Mouse (Mus musculus) adrenal gland, adult 2 months (tissue): ENCODE results near the gene Nob1. TPM values are rescaled to one million over a fixed set of nuclear protein-coding genes. Genes with fewer than 3 reads are reported as not detected.

Experiments used
- DNase-seq: peaks from one replicate; pipeline ENCODE4 v3.0.0; 2021
- polyA plus RNA-seq: library from polyadenylated mRNA; depleted of rRNA; stranded (reverse); fragments of >200 nt; gene quantifications from 2 replicates; pipeline ENCODE4 v1.2.3, GENCODE M21; 2012; rRNA removed
- total RNA-seq, 2 experiments: library from RNA; stranded (reverse); gene quantifications; 2 replicates each; pipeline ENCODE4 v1.2.3; 2021

The Nob1 gene
- total and polyA plus RNA-seq, 3 experiments, result 19.7 to 38.4 (median 26.0) TPM

DNA sequence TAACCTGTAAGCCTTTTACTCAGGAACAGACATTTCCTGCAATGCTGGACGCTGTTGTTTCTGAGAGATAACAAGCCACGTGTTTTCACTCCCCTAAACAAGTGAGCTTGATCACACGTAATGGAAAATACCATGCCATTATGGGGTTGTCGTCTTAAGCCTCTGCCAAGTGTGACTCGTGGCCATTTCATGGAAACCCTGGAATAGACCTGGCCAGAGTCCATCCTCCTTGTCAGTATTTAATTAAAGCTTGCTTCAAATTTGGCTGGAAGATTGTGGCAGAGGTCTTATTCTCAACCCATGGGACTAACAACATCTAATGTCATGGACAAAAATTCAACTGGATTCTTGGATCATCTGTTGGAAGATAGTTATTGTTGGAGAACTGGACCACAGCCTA lies 38.7 kb downstream of the Nob1 start:
- DNase-seq, result peak; percentile 52

- DNase-seq, result no peak
Observed at GRCm38 (mm10) chr8:107385063-107385462, 39.8 kb downstream of the Nob1 start.

- no peak for DNase-seq
Observed at GRCm38 (mm10) chr8:107384651-107385050, 40.2 kb downstream of the Nob1 start.

DNA sequence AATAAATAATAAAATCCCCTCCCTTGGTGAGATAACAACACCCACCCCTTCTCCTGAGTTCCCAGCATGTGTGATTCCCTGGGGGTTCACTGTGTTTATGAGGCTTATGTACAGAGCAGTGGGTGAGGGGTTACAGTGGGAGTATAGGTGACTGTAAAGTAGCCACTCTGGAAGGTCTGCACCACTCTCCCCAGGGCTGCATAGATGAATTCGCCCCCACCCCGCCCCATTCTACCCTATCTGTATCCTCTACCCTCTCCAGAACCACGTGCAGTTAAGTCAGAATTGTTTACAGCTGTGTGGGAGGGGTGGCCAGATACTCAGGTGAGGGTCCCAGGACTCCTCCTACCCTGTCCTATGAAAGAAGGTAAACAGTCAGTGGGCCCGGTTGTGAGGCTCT lies 42.0 kb downstream of the Nob1 start:
- no peak for DNase-seq

DNA sequence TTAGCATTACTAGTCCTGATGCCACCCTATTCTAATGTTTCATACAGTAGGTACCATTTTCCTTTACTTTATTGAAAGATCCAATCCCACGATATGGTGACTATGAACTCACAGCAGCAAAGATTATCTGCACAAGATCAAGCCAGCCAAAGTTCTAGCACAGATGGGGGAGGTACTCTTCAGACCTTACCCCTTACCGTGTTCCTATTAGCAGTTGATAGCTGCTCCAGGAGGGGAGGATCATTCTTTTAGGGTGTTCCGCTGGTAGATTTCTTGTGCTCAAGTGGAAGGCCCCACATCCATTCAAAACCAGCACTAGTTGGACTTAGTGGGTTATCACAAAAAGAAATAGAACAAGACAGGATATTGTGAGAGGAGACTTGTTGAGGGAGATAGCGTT lies 43.2 kb downstream of the Nob1 start:
- DNase-seq, result no peak

GRCm38 (mm10) chr8:107380734-107381133 lies 44.1 kb downstream of the Nob1 start:
- DNase-seq, result no peak

DNA sequence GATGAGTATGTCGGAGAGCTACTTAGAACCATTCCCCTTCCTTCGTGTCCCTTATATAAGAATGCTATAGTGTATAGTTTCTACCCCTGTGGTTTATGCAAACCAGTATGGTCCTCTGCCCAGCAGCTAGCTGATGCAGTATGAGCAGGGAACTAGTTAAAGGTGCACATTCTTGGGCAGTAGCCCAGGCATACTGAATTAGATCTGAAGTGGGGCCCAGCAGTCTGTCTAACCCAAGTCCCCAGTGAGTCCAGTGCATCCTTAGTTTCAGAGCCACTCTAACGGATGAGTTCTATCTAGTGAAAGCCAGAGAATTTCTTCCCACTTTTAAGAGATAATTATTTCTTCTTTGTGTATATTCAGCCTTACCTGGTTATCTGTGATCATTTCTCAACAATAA lies 47.5 kb downstream of the Nob1 start:
- DNase-seq, result no peak

GRCm38 (mm10) chr8:107370311-107370710 lies 54.5 kb downstream of the Nob1 start:
- DNase-seq, result peak; percentile 65

Other genes starting within 250 kb of the Nob1 start
- gene Nfat5, start 131.6 kb downstream of the Nob1 start, total RNA-seq, result 100 to 1,000 TPM in 1 of 2 experiments, 10 to 100 TPM in 1; 89.8 to 141 TPM
- 31.2 and 33.9 TPM in 2 replicates for gene Nfat5, start 131.6 kb downstream of the Nob1 start, polyA plus RNA-seq
- gene Nqo1, start 21.8 kb downstream of the Nob1 start, total RNA-seq, result 1 to 10 TPM; 5.4 to 5.6 TPM
- gene Nqo1, start 21.8 kb downstream of the Nob1 start, polyA plus RNA-seq, result 1.5 and 1.6 TPM in 2 replicates
- 10 to 100 TPM; 30.8 to 34.5 TPM for gene Wwp2, start 11.3 kb upstream of the Nob1 start, total RNA-seq
- 20.3 and 22.2 TPM in 2 replicates for gene Wwp2, start 11.3 kb upstream of the Nob1 start, polyA plus RNA-seq
- gene Psmd7, start 163.4 kb upstream of the Nob1 start, total RNA-seq, result 100 to 1,000 TPM; 110 to 115 TPM
- 33.0 and 37.1 TPM in 2 replicates for gene Psmd7, start 163.4 kb upstream of the Nob1 start, polyA plus RNA-seq